Mouse (Mus musculus): ENCODE data around the gene Parp9. TPM values are rescaled to one million over a fixed set of nuclear protein-coding genes. Genes with fewer than 3 reads are reported as not detected.

The Parp9 gene
- polyA plus RNA-seq, 1 experiment from 2014 or later: 1.8 TPM

GRCm38 (mm10) chr16:35922301-35922895, 15.9 kb upstream of the Parp9 start:
- Histone ChIP-seq H3K4me2 (ENCODE audit: low read length) (no peak overlapping the region), H3K9ac (ENCODE audit: low read depth, low read length) (no peak overlapping the region), H3K9me3 (ENCODE audit: control insufficient read depth, low read length) (no peaks in the 10 kb centered on the region), H3K4me1 (ENCODE audit: control insufficient read depth, insufficient read depth, low read depth, low read length) (no peaks in the 10 kb centered on the region), H3K4me3 (ENCODE audit: low read length) (no peak overlapping the region), H3K27ac (ENCODE audit: low read depth, low read length) (no peak overlapping the region), H3K36me3 (ENCODE audit: control insufficient read depth, insufficient read depth, low read length) (no peaks in the 10 kb centered on the region), H3K27me3 (replicated peaks; ENCODE audit: control insufficient read depth, insufficient read depth, low read length) (no peaks in the 10 kb centered on the region)
- ATAC-seq: no peak
- 87% methylated on average over 3 of the region's 3 CpGs for WGBS

GRCm38 (mm10) chr16:35923546-35924198, 14.6 kb upstream of the Parp9 start:
- H3K9ac ChIP-seq (ENCODE audit: low read depth, low read length): no peak overlapping the region
- no peak for ATAC-seq

GRCm38 (mm10) chr16:35924341-35924740, 13.9 kb upstream of the Parp9 start:
- no peak for ATAC-seq
- no peaks in the 10 kb centered on the region for H3K4me1 ChIP-seq (ENCODE audit: control insufficient read depth, insufficient read depth, low read depth, low read length)

More at GRCm38 (mm10) chr16:35923546-35924198, 14.6 kb upstream of the Parp9 start:
- H3K4me2 ChIP-seq (ENCODE audit: low read length): no peak overlapping the region
- H3K9me3 ChIP-seq (ENCODE audit: control insufficient read depth, low read length): no peaks in the 10 kb centered on the region
- no peaks in the 10 kb centered on the region for H3K36me3 ChIP-seq (ENCODE audit: control insufficient read depth, insufficient read depth, low read length)
- no peak overlapping the region for H3K27ac ChIP-seq (ENCODE audit: low read depth, low read length)
- no peaks in the 10 kb centered on the region for H3K4me1 ChIP-seq (ENCODE audit: control insufficient read depth, insufficient read depth, low read depth, low read length)
- no peak overlapping the region for H3K4me3 ChIP-seq (ENCODE audit: low read length)
- no peaks in the 10 kb centered on the region for H3K27me3 ChIP-seq (replicated peaks; ENCODE audit: control insufficient read depth, insufficient read depth, low read length)
- WGBS: 78% methylated on average over 7 of the region's 7 CpGs

GRCm38 (mm10) chr16:35932179-35933055, 5.9 kb upstream of the Parp9 start:
- Histone ChIP-seq H3K27ac (ENCODE audit: low read depth, low read length) (no peak overlapping the region), H3K4me2 (ENCODE audit: low read length) (no peak overlapping the region), H3K4me1 (ENCODE audit: control insufficient read depth, insufficient read depth, low read depth, low read length) (no peaks in the 10 kb centered on the region), H3K9me3 (ENCODE audit: control insufficient read depth, low read length) (no peaks in the 10 kb centered on the region), H3K9ac (ENCODE audit: low read depth, low read length) (no peak overlapping the region), H3K36me3 (ENCODE audit: control insufficient read depth, insufficient read depth, low read length) (no peaks in the 10 kb centered on the region), H3K27me3 (replicated peaks; ENCODE audit: control insufficient read depth, insufficient read depth, low read length) (no peaks in the 10 kb centered on the region), H3K4me3 (ENCODE audit: low read length) (no peak overlapping the region)
- ATAC-seq: no peak
- 87% methylated on average over 19 of the region's 19 CpGs for WGBS

More at GRCm38 (mm10) chr16:35924341-35924740, 13.9 kb upstream of the Parp9 start:
- Histone ChIP-seq H3K9me3 (ENCODE audit: control insufficient read depth, low read length) (no peaks in the 10 kb centered on the region), H3K27me3 (replicated peaks; ENCODE audit: control insufficient read depth, insufficient read depth, low read length) (no peaks in the 10 kb centered on the region), H3K4me2 (ENCODE audit: low read length) (no peak overlapping the region), H3K9ac (ENCODE audit: low read depth, low read length) (no peak overlapping the region), H3K36me3 (ENCODE audit: control insufficient read depth, insufficient read depth, low read length) (no peaks in the 10 kb centered on the region), H3K27ac (ENCODE audit: low read depth, low read length) (no peak overlapping the region), H3K4me3 (ENCODE audit: low read length) (no peak overlapping the region)
- WGBS: 91% methylated on average over 5 of the region's 5 CpGs

GRCm38 (mm10) chr16:35933181-35933580, 5.1 kb upstream of the Parp9 start:
- no peak overlapping the region for H3K27ac ChIP-seq (ENCODE audit: low read depth, low read length)
- WGBS: 87% methylated on average over 10 of the region's 10 CpGs

GRCm38 (mm10) chr16:35939261-35939660, 991 bp downstream of the Parp9 start:
- no peak for ATAC-seq
- Histone ChIP-seq H3K4me1 (ENCODE audit: control insufficient read depth, insufficient read depth, low read depth, low read length) (peaks cover 11% of the 10 kb centered on the region), H3K27me3 (replicated peaks; ENCODE audit: control insufficient read depth, insufficient read depth, low read length) (0 out of 2 replicates have a peak, but pooled peaks cover 2% of the 10 kb centered on the region), H3K4me3 (ENCODE audit: low read length) (peak overlapping the region; percentile 55), H3K27ac (ENCODE audit: low read depth, low read length) (no peak overlapping the region), H3K4me2 (ENCODE audit: low read length) (peak overlapping the region; percentile 82), H3K36me3 (ENCODE audit: control insufficient read depth, insufficient read depth, low read length) (no peaks in the 10 kb centered on the region), H3K9me3 (ENCODE audit: control insufficient read depth, low read length) (no peaks in the 10 kb centered on the region), H3K9ac (ENCODE audit: low read depth, low read length) (peak overlapping the region; percentile 63)
- 5% methylated on average over 6 of the region's 6 CpGs for WGBS

More at GRCm38 (mm10) chr16:35933181-35933580, 5.1 kb upstream of the Parp9 start:
- Histone ChIP-seq H3K4me3 (ENCODE audit: low read length) (no peak overlapping the region), H3K4me2 (ENCODE audit: low read length) (no peak overlapping the region), H3K4me1 (ENCODE audit: control insufficient read depth, insufficient read depth, low read depth, low read length) (no peaks in the 10 kb centered on the region), H3K36me3 (ENCODE audit: control insufficient read depth, insufficient read depth, low read length) (no peaks in the 10 kb centered on the region), H3K27me3 (replicated peaks; ENCODE audit: control insufficient read depth, insufficient read depth, low read length) (no peaks in the 10 kb centered on the region), H3K9me3 (ENCODE audit: control insufficient read depth, low read length) (no peaks in the 10 kb centered on the region), H3K9ac (ENCODE audit: low read depth, low read length) (no peak overlapping the region)
- ATAC-seq: no peak

GRCm38 (mm10) chr16:35939690-35940089, 1.4 kb downstream of the Parp9 start:
- Histone ChIP-seq H3K4me2 (ENCODE audit: low read length) (peak overlapping the region; percentile 82), H3K9ac (ENCODE audit: low read depth, low read length) (no peak overlapping the region), H3K4me3 (ENCODE audit: low read length) (no peak overlapping the region; the same call in 1 of the 2 replicates), H3K36me3 (ENCODE audit: control insufficient read depth, insufficient read depth, low read length) (no peaks in the 10 kb centered on the region), H3K4me1 (ENCODE audit: control insufficient read depth, insufficient read depth, low read depth, low read length) (peaks cover 11% of the 10 kb centered on the region), H3K27ac (ENCODE audit: low read depth, low read length) (no peak overlapping the region), H3K9me3 (ENCODE audit: control insufficient read depth, low read length) (no peaks in the 10 kb centered on the region), H3K27me3 (replicated peaks; ENCODE audit: control insufficient read depth, insufficient read depth, low read length) (0 out of 2 replicates have a peak, but pooled peaks cover 2% of the 10 kb centered on the region)
- WGBS: 13% methylated on average over 9 of the region's 9 CpGs
- 0 out of 2 replicates have a peak, but pooled peaks have one; percentile 40 for ATAC-seq

GRCm38 (mm10) chr16:35941382-35941781, 3.1 kb downstream of the Parp9 start:
- ATAC-seq: no peak
- no peaks in the 10 kb centered on the region for H3K9me3 ChIP-seq (ENCODE audit: control insufficient read depth, low read length)
- WGBS: 85% methylated on average over 7 of the region's 7 CpGs
- H3K4me1 ChIP-seq (ENCODE audit: control insufficient read depth, insufficient read depth, low read depth, low read length): peaks cover 11% of the 10 kb centered on the region
- H3K27me3 ChIP-seq (replicated peaks; ENCODE audit: control insufficient read depth, insufficient read depth, low read length): 0 out of 2 replicates have a peak, but pooled peaks cover 2% of the 10 kb centered on the region
- no peak overlapping the region for H3K4me2 ChIP-seq (ENCODE audit: low read length)
- no peak overlapping the region for H3K4me3 ChIP-seq (ENCODE audit: low read length)
- H3K27ac ChIP-seq (ENCODE audit: low read depth, low read length): no peak overlapping the region
- no peak overlapping the region for H3K9ac ChIP-seq (ENCODE audit: low read depth, low read length)
- H3K36me3 ChIP-seq (ENCODE audit: control insufficient read depth, insufficient read depth, low read length): no peaks in the 10 kb centered on the region

- Histone ChIP-seq H3K36me3 (ENCODE audit: control insufficient read depth, insufficient read depth, low read length) (no peaks in the 10 kb centered on the region), H3K9ac (ENCODE audit: low read depth, low read length) (no peak overlapping the region), H3K27me3 (replicated peaks; ENCODE audit: control insufficient read depth, insufficient read depth, low read length) (no peaks in the 10 kb centered on the region), H3K4me1 (ENCODE audit: control insufficient read depth, insufficient read depth, low read depth, low read length) (no peaks in the 10 kb centered on the region), H3K4me2 (ENCODE audit: low read length) (no peak overlapping the region), H3K27ac (ENCODE audit: low read depth, low read length) (no peak overlapping the region), H3K4me3 (ENCODE audit: low read length) (no peak overlapping the region), H3K9me3 (ENCODE audit: control insufficient read depth, low read length) (no peaks in the 10 kb centered on the region)
- ATAC-seq: no peak
- WGBS: 89% methylated on average over 5 of the region's 5 CpGs
These were observed 11.0 kb downstream of the Parp9 start for GRCm38 (mm10) chr16:35949264-35949663.

Measured in hindbrain, embryonic 16.5 days (tissue).